Mouse (Mus musculus) ZHBTc4 (cell line): ENCODE measurements around the gene Elovl1.

Source experiments
- DNase-seq: peaks from one replicate; pipeline ENCODE4 v3.0.0-alpha.2; 2011; ENCODE audit warnings: low read depth, low spot score

The Elovl1 gene

DNA sequence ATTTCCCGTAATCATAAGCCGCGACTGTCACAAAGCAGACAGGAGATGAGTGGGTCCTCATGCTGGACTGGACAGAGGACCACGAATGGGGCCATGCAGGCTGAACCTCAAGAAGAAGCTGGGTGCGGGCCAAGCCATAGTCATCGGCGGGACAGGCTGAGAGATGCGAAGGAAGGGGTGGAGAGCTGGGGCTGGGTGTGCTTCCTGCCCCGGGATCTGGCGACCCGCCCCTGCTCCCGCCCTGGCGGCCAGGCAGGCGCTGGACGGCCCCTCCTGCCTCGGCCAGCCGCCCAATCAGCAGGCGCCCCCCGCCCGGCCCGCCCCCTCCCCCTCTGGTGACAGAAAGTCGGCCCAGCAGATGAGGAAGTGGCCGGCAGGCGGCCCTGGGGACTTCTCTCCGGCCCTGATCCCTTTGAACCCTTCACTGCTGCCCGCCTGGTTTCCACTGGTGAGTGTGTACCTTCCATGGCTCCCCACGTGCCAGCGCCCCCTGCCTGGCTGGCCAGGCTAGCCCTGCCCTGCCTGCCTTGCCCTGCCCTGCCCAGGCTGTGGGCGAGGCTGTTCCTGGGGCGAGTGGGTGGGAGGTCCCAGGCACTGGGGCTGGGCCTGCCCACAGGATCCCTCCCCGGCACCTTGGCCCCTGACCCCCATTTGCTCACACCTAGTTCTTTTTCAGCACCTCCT is at the start of gene Elovl1:
Gene Elovl1 (plus strand): TSS at position 326 of the 684 bp plus-strand sequence.
- peak; percentile 89 for DNase-seq

DNA sequence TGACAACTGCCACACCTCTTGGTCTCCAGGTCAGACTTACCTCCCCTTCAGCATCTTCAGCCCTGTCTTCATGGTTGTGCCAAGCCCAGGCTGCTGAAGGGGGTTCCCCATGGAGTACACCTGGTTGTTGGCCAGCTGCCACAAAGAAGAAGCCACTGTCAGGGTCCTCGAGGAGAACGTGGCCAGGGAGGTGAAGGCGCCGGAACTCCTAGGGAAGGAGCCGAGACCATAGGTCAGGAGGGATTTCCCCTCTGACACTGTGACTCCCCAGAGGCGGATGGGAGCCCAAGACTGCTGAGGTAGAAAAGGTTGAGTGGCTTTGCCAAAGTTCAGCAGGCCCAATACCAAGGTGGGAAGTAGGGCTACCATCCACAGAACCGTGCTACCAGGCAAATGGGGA is 44.6 kb upstream of the Elovl1 start:
- DNase-seq, result no peak

DNA sequence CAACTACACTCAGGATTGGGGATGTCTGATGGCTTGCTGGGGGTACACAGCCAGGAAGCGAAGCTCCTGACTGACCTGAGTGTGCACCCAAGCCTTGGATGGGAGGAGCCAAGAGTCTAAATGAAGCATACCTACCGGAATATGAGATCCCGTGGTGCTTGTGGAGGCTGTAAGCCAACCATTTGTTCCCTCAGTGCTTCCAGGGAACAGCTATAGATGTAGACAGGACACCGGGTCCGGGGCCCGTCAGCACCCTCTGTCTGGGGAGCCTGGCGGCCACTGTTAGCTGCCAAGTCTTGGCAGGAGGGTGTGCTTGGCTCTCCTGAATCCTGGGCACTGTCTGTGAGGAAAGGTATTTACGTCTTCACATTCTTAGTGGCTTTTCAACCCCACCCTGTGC is 40.6 kb upstream of the Elovl1 start:
- no peak for DNase-seq

DNA sequence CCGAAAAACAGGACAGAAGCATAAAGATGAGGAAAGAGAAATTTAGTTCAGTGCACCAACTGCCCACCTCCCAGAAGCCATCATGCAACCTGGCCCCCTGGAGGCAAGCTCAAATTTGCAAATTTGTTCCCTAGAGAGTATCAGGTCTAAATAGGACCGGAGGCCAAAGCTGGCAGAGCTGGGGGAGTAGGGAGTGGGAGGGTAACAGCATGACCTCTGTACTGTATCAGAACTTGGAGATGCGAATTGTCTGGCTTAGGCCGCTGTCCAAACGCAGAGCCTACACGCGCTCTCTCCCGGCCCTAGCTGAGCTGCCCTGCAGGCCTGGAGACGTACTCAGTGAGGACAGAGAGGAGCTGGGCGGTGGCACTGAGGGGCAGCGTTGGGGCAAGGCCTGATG is 37.7 kb upstream of the Elovl1 start:
- DNase-seq, result no peak

DNA sequence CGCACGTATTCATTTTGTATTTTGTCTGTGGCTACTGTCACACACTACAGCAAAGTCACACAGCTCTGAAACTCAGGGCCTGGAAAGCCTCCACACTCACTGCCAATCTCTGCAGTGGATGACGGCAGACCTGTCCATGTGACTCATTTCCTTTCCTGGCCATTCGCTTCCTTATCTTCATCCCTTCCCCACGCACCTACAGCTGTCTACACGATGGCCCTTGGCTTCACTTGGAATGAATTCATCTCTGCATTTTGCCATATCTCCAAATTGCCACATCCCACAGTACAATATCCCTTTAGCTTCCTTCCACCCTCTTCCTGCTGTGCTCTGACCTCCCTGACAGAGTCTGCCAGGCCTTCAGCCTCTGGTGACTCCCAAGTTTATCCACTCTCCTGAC is 33.4 kb upstream of the Elovl1 start:
- DNase-seq, result no peak

DNA sequence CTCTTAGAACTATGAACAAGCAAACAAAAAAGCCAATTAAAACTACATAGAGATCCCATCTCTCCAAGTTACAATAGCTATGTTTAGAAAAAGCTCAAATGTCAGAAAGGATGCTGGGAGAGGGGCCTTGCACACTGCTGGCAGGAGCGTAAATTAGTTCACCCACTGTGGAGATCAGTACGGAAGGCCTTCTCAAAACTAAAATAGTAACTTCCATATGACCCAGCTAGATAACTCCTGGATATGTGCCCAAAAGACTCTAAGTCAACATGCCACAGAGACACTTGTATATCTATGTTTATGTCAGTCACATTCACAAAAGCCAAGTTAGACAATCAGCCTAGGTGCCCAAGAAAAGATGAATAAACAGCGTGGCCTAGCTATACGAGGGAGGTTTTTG is 32.6 kb upstream of the Elovl1 start:
- no peak for DNase-seq

DNA sequence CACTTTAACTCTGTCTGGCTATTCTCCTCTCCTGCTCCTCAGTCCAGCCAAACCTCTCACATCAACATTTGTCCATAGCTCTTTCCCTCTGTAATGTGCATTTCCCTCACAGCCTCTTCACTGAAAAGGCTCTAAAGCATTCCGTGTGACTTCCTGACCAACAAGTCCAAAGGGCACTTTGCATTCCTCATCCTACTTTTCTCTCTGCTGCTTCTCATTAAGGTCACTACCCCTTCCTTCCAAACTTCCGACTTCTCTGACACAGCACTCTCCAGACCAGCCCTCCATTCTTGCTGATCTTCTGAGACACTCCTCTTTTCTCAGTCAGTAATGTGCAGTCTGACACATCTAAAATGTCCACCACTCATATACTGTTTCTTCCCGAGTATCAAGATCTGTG is 31.5 kb upstream of the Elovl1 start:
- DNase-seq, result peak; percentile 16

DNA sequence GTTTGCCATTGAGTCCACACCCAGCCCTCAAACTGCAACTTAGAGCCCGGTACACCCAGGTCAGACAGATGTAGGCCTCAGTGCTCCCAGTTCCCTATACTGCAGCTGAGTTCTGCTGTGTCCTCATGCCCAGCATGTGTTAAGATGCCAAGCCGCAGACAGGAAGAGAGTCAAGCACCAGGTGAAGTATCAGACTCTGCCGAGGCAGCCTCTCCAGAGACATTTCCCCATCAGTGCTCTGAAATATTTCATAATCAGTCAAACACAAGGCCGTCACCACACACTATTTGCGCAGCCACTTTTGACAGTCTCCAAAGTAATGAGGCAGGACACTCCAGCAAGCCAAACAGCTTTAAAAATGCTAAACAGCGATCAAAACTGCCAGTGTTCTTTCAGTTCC is 29.5 kb upstream of the Elovl1 start:
- DNase-seq, result no peak

DNA sequence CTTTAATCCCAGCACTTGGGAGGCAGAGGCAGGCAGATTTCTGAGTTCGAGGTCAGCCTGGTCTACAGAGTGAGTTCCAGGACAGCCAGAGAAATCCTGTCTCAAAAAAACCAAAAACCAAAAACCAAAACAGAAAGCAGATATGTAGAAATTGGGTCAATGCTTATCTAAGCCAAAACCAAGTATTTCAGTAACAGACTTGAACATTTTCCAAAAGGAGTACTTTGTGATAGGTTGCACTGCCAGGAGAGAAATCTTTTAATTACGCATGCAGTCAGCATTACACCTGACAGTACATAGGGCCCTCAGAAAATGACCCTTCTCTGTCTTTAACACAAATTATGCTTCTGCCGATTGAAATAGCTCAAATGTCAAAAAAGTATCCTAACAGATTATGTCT is 26.5 kb upstream of the Elovl1 start:
- DNase-seq, result no peak

DNA sequence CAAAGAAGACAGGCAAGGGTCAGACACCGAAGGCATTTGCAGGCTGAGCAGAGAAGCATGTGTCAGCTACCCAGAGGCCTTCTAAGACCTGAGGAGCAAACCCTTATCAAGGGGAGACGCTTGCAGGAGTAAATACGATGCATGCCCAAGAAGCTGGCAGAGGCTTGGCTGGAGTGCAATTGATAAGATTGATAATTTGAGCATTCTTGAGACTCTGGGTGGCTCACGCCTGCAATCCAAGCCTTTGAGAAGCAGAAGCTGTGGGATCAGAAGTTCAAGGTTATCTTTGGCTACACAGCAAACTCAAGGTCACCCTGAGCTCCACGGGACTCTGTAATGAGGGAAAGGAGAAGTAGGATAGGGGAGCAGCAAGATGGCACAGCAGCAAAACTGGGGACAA is 26.0 kb upstream of the Elovl1 start:
- no peak for DNase-seq

DNA sequence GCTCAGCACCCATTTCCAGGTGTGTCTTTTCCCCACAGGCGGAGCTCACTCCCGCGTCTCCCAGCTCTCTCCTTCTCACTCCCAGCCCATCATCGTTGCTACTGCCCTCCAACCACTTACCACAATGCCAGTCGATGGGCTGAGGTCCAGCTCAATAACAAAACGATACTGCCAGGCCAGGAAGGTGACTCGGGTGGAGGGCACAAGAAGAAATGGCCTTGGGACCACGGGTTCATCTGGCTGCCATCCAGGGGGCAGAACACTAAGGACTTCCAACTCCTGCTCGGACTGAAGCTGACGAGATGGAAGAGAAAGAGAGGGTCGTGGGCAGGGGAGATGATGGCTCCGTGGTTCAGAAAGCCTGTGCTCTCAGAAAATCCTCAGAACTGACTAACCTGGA is 25.2 kb upstream of the Elovl1 start:
- no peak for DNase-seq

DNA sequence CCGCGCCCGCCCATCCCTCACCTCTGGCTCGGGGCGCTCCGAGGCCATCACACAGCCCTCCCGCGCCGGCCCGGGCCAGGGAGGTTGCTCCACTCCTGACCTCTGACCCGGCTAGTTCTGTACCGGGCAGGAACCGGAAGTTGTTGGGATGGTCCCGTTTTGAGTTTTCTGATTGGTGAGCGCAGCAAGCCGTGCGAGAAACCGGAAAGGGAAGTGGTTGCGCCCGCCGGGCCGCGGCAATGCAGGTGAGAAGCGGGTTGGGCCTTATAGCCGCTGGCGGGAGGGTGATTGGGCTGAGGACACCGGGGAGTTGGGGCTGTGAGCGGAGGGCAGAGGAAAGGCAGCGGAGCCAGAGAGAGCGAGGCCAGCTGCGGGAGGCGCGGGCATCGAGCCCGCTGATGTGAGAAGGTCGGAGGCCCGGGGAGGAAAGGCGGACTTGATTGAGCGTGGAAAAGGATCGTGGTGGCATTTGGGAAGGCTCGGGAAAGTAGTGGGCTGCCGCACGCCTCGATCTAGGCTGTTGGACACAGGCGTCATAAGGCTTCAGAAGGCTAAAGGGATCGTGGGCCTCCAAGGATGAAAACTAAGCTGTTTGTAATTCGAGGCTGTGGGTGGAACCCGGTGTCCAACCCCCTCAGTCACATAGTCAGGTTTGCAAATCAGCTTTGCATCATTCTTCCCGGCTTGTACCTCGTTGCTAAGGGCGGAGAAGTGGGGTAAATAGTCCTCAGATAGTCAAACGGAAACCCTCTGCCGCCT is 18.6 kb upstream of the Elovl1 start, which contains the start of the genes Szt2 and Med8:
Gene Szt2 (minus strand): TSS at position 132 of the 759 bp plus-strand sequence.
Gene Med8 (plus strand): TSS at position 196 of the 759 bp plus-strand sequence.
- peak; percentile 96 for DNase-seq

DNA sequence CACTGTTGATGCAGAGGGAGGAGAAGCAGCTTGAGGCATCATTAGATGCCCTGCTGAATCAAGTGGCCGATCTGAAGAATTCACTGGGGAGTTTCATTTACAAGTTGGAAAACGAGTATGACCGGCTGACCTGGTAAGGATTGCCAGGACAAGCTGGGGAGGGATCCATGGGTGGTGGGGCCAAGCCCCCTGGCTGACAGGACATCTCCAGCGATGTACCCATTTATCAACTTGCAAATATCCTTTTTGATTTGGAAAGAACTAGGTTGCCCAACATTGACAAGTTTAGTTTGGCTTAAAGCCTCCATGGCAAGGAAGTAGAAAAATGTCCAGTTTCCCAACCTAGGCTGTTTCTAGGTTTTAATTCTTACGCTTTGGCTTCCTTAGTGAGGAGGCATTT is 17.0 kb upstream of the Elovl1 start:
- no peak for DNase-seq

DNA sequence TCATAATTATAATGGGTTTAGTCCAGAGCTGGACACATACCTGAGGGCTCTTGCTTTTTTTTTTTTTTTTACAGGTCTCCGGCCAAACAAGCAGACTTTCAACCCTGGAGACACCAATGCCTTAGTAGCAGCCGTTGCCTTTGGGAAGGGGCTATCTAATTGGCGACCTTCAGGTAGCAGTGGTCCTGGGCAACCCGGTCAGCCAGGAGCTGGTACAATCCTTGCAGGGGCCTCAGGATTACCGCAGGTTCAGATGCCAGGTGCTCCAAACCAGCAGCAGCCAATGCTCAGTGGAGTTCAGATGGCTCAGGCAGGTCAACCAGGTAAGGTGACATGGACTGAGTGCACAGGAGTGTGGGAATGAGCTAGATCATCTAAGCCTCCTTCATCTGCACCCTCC is 14.3 kb upstream of the Elovl1 start:
- DNase-seq, result no peak

DNA sequence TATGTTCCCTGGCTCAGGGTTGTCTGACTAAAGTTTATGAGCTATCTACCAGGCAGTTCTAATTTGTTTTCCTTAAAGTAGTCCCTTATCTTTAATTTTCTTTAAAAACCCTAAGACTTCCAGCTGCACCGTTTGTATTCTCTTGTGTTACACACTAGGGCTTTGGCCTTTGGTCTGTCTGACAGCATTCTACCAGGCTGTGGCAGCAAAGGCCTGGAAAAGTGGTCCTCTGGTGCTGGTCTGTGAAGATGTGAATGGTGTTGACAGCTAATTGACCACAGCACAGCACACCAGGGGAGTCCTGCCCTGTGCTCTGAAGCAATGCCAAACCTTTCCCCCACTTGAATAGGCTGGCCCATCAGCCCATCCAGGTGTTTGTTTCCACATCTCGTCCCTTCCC is 12.1 kb upstream of the Elovl1 start:
- no peak for DNase-seq

DNA sequence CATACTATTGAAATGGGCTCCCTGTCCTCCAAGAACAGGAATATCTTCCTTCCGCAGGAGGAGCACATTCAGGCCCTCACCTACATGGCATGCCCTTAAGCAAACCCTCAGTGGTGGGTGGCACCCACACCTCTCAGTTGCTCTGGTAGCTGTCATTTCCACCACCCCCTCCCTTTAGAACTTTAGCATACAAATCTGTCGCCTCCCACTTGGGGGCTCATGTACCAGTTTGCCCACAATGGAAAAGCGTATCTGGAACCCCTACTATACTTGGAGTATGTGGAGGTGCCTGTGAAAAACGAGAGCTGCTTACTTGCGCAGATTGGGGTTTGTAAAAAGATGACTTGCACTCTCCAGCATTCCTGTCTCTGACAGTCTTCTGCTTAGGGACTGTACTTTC is 11.6 kb upstream of the Elovl1 start:
- no peak for DNase-seq

DNA sequence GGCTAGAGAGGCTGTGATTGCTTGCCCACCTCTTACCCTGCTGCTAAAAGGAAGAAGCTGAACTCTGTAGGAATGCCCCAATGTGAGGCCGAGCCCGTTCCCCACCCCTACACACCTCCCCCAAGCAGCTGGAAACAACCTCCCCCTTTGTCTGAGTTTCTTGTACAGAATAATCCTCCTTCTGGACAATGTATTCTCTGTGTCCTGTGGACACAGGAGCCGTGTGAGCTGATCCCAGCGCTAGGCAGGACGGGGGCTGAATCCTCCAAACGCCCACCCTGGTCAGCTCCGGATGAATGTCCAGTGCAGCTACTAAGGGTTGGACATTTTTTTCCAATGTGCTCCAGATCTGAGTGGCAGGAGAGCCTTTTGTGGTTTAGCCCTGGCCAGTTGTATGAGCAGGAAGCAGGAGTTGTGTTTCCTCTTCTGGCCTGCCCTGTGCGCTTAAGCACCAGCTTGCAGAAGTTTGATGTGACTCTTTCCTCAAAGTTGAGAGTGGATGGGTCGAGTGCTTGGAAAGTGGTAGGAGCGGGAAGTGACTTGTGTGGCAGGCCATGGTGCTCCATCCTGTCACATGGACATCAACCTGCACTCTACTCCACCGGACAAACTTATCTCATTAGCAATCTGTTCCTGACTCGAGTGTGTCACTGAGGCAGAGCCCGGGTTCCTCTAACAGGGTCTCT is 10.6 kb upstream of the Elovl1 start:
- DNase-seq, result no peak

DNA sequence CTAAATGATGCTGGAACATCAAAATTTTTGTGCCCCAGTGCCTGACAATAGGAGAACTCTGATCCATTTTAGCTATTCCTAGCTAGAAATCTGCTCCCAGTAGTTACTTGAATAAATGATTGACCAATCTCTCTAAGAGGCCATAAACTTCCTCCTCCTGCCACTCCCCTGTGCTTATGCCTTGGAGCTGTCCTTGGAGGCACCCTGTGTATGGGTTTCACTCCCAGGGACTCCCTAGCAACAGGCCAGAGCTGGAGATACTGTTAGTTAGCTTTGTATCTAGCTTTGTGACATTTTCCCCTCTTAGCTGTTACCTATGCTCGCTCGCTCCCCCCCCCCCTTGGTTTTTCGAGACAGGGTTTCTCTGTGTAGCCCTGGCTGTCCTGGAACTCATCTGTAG is 6.5 kb upstream of the Elovl1 start:
- DNase-seq, result no peak

DNA sequence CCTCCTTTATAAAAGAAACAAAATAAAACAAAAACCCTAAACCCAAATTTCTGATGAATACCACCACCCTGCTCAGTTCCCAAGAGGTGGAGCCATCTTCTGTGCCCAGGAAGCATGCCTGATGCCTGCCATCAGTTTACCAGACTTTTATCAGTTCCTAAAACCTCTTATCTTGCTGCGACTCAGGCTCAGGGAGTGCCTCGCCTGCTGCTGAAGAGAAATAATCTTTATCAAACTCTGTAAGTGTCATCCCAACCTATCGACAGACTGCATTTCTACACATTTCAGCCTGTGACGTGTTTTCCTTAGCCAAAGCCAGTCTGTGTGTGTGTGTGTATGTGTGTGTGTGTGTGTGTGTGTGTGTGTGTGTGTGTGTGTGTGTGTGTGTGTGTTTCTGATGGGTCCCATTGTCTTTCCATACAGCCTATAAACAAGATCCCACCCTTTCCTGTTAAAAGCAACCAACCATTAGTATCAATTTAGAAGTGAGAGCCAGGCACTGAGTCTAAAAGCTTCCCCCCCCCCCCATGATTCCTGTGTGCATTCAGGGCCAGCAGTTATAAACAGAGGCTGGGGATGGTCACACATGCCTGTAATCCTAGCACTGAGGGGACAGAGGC is 3.2 kb upstream of the Elovl1 start:
- DNase-seq, result no peak

DNA sequence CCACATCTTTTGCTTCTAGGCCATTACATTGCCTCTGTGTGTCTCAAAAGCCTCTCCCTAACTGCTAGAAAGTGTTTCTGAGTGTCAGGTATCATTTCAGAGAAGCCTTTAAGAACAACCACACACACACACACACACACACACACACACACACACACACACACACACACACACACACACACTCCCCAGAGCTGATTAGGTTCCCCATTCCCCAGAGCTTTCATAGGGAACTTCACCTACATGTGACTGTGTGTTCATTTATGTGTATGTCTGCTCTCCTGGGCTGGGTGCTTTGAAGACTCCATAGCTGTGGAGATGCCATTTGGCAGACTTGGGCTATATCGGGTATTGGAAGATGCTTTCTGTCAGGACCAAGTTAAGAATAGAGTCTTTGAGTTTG is 2.5 kb upstream of the Elovl1 start:
- DNase-seq, result no peak

DNA sequence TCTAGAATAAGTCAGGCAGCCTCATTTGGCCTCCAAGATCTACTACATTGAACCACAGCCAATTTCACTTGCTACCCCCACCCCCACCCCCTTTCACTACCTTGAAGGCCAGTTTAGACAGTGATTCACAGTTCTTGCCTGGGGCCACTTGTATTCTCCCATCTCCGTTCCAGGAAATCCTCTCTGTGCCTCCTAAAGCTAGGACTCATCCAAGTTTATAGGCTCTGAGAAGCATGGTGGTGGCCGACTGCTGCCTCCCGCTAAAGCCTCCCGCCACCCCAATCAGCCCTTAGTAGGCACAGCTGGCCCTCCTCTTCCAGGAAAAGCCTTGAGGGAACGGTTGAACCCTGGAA is 502 bp upstream of the Elovl1 start:
- DNase-seq, result peak; percentile 23

DNA sequence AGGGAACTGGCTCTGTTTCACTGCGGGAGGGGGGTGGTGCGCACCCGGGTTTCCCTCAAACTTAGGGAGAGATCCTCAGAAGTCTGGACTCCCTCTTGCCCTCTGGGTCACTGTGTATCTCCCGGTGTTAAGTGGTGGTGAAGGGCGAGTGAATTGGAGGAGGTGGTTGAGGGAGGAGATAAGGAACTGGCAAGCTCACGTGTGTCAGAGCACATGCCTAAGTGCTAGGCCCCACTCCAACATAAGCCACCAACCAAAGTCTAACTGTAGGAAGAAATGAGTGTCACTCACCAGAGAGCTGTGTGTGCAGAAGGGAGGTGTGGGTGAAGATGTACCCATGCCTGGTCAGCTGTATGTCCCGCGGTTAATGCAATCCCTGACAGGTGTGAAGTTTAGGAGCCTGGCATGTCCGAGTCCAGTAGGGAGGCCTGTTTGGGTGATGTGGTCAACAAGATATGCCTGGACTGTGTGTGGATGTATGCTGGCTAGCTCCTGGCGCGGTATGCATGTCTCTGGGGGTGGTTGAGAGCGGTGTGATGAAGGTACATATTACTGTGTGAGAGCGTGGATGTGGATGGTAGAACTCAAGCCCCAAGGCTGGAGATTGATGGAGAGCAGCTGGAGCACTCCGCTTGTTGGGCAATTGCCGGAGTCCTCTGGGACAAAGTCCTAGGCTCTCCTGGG is 780 bp downstream of the Elovl1 start:
- no peak for DNase-seq
